Mouse (Mus musculus): Measurements from ENCODE around the gene Psmd13. TPM values are rescaled to one million over a fixed set of nuclear protein-coding genes. Genes with fewer than 3 reads are reported as not detected.

Psmd13 gene
- polyA plus RNA-seq, 1 experiment from 2014 or later: 254 TPM

GRCm38 (mm10) chr7:140912846-140913482 is 31.2 kb downstream of the Psmd13 start:
- no peak overlapping the region for H3K9ac ChIP-seq (replicated peaks)
- H3K4me3 ChIP-seq (replicated peaks): no peak overlapping the region
- H3K4me2 ChIP-seq: no peak overlapping the region
- ATAC-seq (ENCODE audit: low FRiP score): no peak
- H3K27ac ChIP-seq (replicated peaks): no peak overlapping the region
- 53% methylated on average over 5 of the region's 5 CpGs for WGBS
- no peaks in the 10 kb centered on the region for H3K9me3 ChIP-seq (replicated peaks)
- 0 out of 2 replicates have a peak, but pooled peaks cover under 1% of the 10 kb centered on the region for H3K27me3 ChIP-seq (replicated peaks)
- H3K4me1 ChIP-seq: peaks cover 5% of the 10 kb centered on the region
- no peaks in the 10 kb centered on the region for H3K36me3 ChIP-seq

DNA sequence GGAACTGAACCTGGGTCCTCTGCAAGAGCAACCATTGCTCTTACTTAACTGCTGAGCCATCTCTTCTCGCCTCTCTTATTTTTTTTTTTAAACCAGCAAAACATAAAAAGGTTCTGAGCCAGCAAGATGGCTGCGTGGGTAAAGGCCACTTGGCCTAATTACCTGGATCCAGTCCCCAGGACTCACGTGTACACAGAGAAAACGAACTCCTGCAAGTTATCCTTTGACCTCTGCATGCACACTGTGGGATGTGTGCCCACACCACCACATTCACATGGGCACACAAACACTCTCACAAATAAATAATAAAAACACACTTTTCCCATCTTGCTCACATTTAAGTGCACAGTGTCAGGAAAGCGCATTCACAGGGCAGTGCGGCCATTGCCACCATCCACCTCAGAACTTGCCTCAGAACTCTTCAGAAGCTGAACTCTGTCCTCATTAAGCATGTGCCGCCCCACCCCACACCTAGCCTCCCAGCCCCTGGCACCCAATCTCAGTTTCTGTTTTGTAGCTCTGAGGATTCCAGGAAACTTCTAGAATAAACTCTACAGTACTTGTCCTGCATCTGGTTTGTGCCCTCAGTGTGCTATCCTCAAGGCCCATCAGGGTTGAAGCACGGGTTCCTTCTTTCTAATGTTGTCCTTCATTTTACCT is 32.4 kb downstream of the Psmd13 start:
- no peaks in the 10 kb centered on the region for H3K36me3 ChIP-seq
- H3K9ac ChIP-seq (replicated peaks): no peak overlapping the region
- no peak for ATAC-seq (ENCODE audit: low FRiP score)
- no peaks in the 10 kb centered on the region for H3K9me3 ChIP-seq (replicated peaks)
- H3K27me3 ChIP-seq (replicated peaks): peaks cover 9% of the 10 kb centered on the region
- H3K4me3 ChIP-seq (replicated peaks): no peak overlapping the region
- no peak overlapping the region for H3K27ac ChIP-seq (replicated peaks)
- no peak overlapping the region for H3K4me2 ChIP-seq
- H3K4me1 ChIP-seq: no peaks in the 10 kb centered on the region; the same call in 1 of the 2 replicates
- WGBS: 91% methylated on average over 8 of the region's 8 CpGs

- Histone ChIP-seq H3K4me1 (peaks cover 25% of the 10 kb centered on the region), H3K27ac (replicated peaks) (no peak overlapping the region), H3K9me3 (replicated peaks) (no peaks in the 10 kb centered on the region), H3K27me3 (replicated peaks) (peaks cover 66% of the 10 kb centered on the region), H3K4me3 (replicated peaks) (no peak overlapping the region), H3K36me3 (no peaks in the 10 kb centered on the region), H3K9ac (replicated peaks) (no peak overlapping the region), H3K4me2 (no peak overlapping the region)
- no peak for ATAC-seq (ENCODE audit: low FRiP score)
- WGBS: 85% methylated on average over 4 of the region's 4 CpGs
Observed at GRCm38 (mm10) chr7:140919911-140920310, 38.1 kb downstream of the Psmd13 start.

DNA sequence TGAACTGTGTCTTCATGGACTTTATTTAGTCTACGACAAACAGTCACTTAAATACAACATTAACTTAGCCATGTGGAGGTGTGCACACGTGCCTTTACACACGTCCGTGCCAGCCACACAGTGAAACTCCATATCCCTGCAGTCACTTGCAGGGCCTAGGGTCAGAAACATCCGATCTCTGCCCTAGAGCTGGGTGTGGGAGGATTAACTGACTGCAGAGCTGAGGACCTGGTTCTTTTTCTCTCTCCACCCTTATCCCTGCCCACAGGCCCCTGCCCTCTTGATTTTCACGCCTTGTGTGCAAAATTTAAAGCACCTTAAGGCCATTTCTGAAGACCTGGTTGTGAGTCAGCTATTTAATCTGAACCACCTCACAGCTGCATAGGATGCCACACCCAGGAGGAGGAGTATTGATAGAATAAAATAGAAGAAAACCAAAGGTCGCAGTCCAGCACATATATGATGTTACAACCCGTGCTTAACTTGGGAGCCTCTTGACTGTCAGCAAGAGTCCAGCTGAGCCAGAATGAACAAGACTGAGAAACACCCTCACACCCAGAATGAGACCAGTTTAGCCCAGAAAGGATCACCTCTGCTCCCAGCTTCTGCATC is 38.8 kb downstream of the Psmd13 start, which contains the start of gene Nlrp6:
Nlrp6 (plus strand) TSS at position 485 of the 612 bp plus-strand sequence.
- no peak for ATAC-seq (ENCODE audit: low FRiP score)
- Histone ChIP-seq H3K9ac (replicated peaks) (no peak within 1 kb of the TSS), H3K4me3 (replicated peaks) (no peak within 1 kb of the TSS), H3K9me3 (replicated peaks) (no peaks in the 10 kb centered on the region), H3K4me2 (peak within 1 kb of the TSS; percentile 79), H3K27ac (replicated peaks) (no peak within 1 kb of the TSS), H3K4me1 (peaks cover 25% of the 10 kb centered on the region), H3K27me3 (replicated peaks) (peaks cover 72% of the 10 kb centered on the region), H3K36me3 (no peaks in the 10 kb centered on the region)
- 85% methylated on average over 8 of the region's 8 CpGs for WGBS

GRCm38 (mm10) chr7:140921225-140921975 is 39.6 kb downstream of the Psmd13 start:
- ATAC-seq (ENCODE audit: low FRiP score): no peak
- peak overlapping the region; percentile 79 for H3K4me2 ChIP-seq
- peaks cover 75% of the 10 kb centered on the region for H3K27me3 ChIP-seq (replicated peaks)
- peaks cover 25% of the 10 kb centered on the region for H3K4me1 ChIP-seq
- no peak overlapping the region for H3K27ac ChIP-seq (replicated peaks)
- WGBS: 28% methylated on average over 22 of the region's 22 CpGs
- H3K4me3 ChIP-seq (replicated peaks): no peak overlapping the region
- H3K36me3 ChIP-seq: no peaks in the 10 kb centered on the region
- H3K9ac ChIP-seq (replicated peaks): no peak overlapping the region
- H3K9me3 ChIP-seq (replicated peaks): no peaks in the 10 kb centered on the region

DNA sequence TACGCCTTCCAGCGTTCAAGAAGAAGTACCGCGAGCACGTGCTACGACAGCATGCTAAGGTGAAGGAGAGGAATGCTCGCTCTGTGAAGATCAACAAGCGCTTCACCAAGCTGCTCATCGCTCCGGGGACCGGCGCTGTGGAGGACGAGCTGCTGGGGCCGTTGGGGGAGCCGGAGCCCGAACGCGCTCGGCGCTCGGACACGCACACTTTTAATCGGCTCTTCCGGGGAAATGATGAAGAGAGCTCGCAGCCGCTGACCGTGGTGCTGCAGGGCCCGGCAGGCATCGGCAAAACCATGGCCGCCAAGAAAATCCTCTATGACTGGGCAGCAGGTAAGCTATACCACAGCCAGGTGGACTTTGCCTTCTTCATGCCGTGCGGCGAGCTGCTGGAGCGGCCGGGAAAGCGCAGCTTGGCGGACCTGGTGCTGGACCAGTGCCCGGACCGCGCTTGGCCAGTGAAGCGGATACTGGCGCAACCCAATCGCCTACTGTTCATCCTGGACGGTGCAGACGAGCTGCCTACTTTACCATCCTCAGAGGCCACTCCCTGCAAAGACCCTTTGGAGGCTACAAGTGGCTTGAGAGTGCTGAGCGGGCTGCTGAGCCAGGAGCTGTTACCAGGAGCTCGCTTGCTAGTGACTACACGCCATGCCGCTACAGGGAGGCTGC is 40.8 kb downstream of the Psmd13 start:
- Histone ChIP-seq H3K4me3 (replicated peaks) (peak overlapping the region; percentile 44), H3K4me2 (peak overlapping the region; percentile 79), H3K9ac (replicated peaks) (peak overlapping the region; percentile 30), H3K27me3 (replicated peaks) (peaks cover 77% of the 10 kb centered on the region), H3K36me3 (no peaks in the 10 kb centered on the region), H3K27ac (replicated peaks) (no peak overlapping the region), H3K9me3 (replicated peaks) (no peaks in the 10 kb centered on the region), H3K4me1 (peaks cover 25% of the 10 kb centered on the region)
- WGBS: under 1% methylated on average over 49 of the region's 49 CpGs
- peak; percentile 63; the same call in 1 of the 2 replicates for ATAC-seq (ENCODE audit: low FRiP score)

GRCm38 (mm10) chr7:140923070-140923775 is 41.5 kb downstream of the Psmd13 start:
- H3K9me3 ChIP-seq (replicated peaks): no peaks in the 10 kb centered on the region
- peak overlapping the region; percentile 79 for H3K4me2 ChIP-seq
- no peak overlapping the region for H3K27ac ChIP-seq (replicated peaks)
- H3K4me1 ChIP-seq: peaks cover 25% of the 10 kb centered on the region
- no peak; the same call in 1 of the 2 replicates for ATAC-seq (ENCODE audit: low FRiP score)
- 20% methylated on average over 30 of the region's 30 CpGs for WGBS
- H3K4me3 ChIP-seq (replicated peaks): peak overlapping the region; percentile 44
- H3K27me3 ChIP-seq (replicated peaks): peaks cover 75% of the 10 kb centered on the region
- no peaks in the 10 kb centered on the region for H3K36me3 ChIP-seq
- H3K9ac ChIP-seq (replicated peaks): peak overlapping the region; percentile 30

DNA sequence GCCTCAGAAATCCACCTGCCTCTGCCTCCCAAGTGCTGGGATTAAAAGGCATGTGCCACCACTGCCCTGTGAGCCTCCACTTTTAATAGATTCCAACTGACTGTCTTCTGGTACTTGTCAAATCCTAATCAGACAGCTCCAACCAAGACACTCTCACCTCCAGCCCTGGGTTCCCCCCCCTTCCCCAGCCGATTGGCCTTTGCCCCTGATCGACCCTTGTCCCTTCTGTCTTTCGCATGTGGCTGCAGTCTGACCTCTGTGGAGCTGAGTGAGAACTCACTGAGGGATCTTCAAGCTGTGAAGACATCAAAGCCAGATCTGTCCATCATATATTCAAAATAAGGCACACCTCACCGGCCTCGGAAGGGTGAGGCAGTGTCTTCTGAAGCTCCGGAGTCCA is 45.4 kb downstream of the Psmd13 start:
- Histone ChIP-seq H3K27ac (replicated peaks) (no peak overlapping the region), H3K36me3 (no peaks in the 10 kb centered on the region), H3K9me3 (replicated peaks) (no peaks in the 10 kb centered on the region), H3K9ac (replicated peaks) (no peak overlapping the region), H3K4me2 (no peak overlapping the region), H3K27me3 (replicated peaks) (peaks cover 41% of the 10 kb centered on the region), H3K4me1 (peaks cover 17% of the 10 kb centered on the region), H3K4me3 (replicated peaks) (no peak overlapping the region)
- ATAC-seq (ENCODE audit: low FRiP score): no peak
- WGBS: 88% methylated on average over 6 of the region's 6 CpGs

DNA sequence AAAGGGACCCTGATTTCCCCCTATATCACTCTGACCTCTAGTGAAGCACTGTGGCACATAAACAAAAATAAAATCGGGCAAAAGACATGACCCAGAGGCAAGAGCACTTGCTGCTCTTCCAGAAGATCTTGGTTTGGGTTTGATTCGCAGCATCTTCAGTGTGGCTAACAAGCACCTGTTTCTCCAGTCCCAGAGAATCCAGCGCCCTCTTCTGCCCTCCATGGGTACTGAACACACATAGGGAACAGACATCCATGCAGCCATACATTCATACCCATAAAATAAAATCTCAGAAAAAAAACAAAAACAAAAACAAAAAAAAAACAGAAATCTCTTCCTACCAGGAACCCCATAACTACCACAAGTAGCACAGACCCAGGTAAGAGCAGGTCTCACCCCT is 56.7 kb downstream of the Psmd13 start:
- ATAC-seq (ENCODE audit: low FRiP score): no peak
- Histone ChIP-seq H3K36me3 (no peaks in the 10 kb centered on the region), H3K4me1 (peaks cover 27% of the 10 kb centered on the region), H3K4me3 (replicated peaks) (no peak overlapping the region), H3K27ac (replicated peaks) (no peak overlapping the region), H3K9ac (replicated peaks) (no peak overlapping the region), H3K27me3 (replicated peaks) (0 out of 2 replicates have a peak, but pooled peaks cover 4% of the 10 kb centered on the region), H3K9me3 (replicated peaks) (no peaks in the 10 kb centered on the region), H3K4me2 (no peak overlapping the region)
- 54% methylated on average over 3 of the region's 3 CpGs for WGBS

DNA sequence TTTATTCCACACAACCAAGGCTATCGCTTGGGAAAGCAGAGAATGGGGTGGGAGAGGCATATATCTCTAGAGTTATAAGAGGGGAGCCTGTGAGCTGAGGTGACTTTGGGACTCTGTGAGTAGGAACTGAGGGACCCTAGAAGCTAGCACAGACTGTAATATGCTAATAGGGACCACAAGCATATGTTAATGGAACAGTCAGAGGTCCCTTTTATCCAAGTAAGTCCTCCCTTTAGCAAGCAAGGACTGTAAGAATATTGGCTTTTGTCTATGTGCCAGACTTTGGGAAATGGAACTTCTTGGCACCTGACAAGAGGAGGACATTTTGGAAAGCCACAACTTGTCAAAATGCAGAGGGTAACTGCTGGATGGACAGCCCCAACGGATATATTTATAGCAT is 57.1 kb downstream of the Psmd13 start:
- H3K9ac ChIP-seq (replicated peaks): no peak overlapping the region
- H3K4me1 ChIP-seq: peaks cover 27% of the 10 kb centered on the region
- H3K27me3 ChIP-seq (replicated peaks): 0 out of 2 replicates have a peak, but pooled peaks cover 4% of the 10 kb centered on the region
- no peak overlapping the region for H3K4me2 ChIP-seq
- H3K4me3 ChIP-seq (replicated peaks): no peak overlapping the region
- H3K36me3 ChIP-seq: no peaks in the 10 kb centered on the region
- no peaks in the 10 kb centered on the region for H3K9me3 ChIP-seq (replicated peaks)
- 19% methylated on average over 2 of the region's 2 CpGs for WGBS
- no peak for ATAC-seq (ENCODE audit: low FRiP score)
- H3K27ac ChIP-seq (replicated peaks): peak overlapping the region; percentile 48; the same call in 1 of the 2 replicates
